Mouse (Mus musculus): ENCODE results near the gene Dmrt3.
A peak's percentile ranks its signal among the peaks of the same experiment; 100 is the strongest.

Dmrt3 gene

GRCm38 (mm10) chr19:25610015-25610410 is at the start of gene Dmrt3:
Gene Dmrt3 (plus strand): TSS chr19:25610301.
- DNase-seq: peak; percentile 14 to 26

DNA sequence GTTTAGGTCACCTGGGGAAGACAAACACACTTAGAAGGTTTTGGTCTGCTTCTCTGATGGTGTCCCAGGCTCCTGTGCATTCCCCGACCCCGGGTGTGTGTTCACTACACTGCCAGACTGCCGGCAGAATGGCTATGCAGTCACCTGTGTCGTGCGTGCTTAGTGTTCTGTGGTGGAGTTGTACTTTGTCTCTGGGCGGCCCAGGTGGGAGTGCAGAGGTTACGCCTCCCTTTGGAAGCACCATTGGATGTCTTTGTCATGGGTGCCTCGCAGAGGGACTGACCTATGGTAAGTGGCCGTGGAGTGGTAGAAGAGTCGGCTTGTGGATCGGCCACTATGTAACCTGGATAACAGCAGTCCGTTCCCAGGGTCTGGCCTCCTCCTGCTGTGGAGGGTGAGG is 45.7 kb upstream of the Dmrt3 start:
- no peak for DNase-seq

- DNase-seq: no peak
These were observed 40.3 kb upstream of the Dmrt3 start for GRCm38 (mm10) chr19:25569778-25570177.

DNA sequence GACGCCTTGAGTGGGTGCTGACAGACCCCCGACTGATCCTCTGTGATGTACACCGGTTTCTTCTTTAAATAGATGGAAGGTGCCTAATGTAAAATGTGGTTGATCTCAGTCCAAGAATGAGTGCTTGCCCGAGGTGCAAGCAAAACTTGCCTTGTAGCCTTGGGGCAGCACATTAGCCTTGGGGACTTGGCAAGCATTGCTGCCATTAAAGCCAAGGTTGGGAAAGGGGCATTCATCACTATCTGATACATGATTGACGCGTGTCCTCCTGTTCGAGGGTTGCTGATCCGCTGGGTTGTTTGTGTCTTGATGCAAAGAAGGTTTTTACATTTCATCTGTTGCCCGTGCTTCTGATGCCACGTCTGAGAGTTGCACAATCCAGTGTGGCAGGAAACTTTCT is 35.7 kb upstream of the Dmrt3 start:
- no peak for DNase-seq

DNA sequence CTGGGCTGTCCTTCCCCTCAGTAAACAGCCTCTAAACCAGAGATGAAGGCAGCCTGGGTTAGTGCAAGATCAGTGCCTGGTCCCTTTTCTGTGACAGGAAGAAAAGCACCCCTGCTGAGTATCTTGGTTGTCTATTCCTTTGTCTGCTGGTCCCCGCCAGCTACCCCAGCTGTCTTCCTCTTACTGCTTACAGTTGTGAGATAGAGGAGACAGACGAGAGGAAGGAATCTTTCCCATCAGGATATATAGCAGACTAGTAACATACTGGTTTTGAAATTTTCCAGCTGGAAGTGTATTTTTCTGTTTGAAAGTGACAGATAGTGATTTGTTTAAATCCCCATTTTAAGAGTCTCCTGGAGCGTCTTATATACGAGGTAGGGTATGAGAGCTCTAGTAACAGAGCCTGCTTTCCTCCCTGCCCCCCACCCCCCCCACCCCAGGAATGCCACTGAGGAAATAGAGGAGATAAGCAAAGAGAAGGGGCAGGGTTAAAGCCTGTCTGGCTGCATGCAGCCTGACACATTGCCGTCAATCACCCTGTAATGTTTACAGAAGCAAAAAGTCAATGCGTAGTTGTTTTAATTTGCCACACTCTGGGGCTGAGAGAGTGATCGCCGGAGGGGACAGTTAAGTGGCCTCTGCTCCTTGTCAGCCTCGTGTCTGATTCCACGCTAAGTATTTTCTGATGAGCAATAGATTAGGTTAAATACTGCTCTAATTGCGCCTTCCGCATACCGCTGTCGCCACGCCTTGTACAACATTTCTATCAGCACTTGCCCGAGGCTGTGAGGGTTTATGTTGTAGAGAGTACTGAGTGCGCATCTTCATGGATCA is 34.9 kb upstream of the Dmrt3 start:
- DNase-seq: no peak

- no peak for DNase-seq
These were observed 31.7 kb upstream of the Dmrt3 start for GRCm38 (mm10) chr19:25578358-25578757.

DNA sequence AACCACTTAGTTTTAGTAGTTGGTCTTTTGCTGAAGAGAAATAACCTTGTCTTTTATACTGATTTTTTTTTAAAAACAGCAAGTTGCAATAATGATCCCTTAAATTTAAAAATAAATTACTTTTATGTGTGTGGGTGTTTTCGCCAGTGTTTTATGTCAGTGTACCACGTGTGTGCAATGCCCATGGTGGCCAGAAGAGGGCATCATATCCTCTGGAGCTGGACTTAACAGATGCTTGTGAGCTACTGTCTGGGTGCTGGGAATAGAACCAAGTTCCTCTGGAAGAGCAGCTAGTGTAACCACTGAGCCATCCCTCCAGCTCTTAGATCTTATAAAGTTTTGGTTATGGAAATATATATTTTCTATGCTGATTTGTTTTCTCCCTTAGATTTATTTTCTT is 30.7 kb upstream of the Dmrt3 start:
- no peak for DNase-seq

GRCm38 (mm10) chr19:25597717-25598232 is 12.3 kb upstream of the Dmrt3 start:
- no peak for DNase-seq

DNA sequence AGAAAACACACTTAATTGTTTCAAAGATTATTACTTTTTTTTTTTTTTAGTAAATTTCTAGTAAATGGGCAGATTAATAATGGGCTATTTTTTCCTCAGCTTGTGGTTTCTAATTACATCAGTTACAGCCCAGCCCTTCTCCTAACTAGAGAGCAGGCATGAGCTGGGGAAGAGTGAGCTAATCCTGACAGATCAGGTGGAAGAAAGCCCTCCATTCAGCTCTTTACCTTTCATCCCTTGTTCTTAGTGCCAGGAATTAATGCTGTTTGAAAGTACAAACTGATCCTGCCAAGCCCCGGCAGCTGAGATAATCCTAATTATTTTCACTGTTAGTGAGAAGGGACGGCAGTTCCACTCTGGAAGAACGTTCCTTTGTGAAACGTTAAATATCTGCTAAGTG is 11.5 kb upstream of the Dmrt3 start:
- DNase-seq: no peak

GRCm38 (mm10) chr19:25601966-25602365 is 8.1 kb upstream of the Dmrt3 start:
- no peak for DNase-seq

DNA sequence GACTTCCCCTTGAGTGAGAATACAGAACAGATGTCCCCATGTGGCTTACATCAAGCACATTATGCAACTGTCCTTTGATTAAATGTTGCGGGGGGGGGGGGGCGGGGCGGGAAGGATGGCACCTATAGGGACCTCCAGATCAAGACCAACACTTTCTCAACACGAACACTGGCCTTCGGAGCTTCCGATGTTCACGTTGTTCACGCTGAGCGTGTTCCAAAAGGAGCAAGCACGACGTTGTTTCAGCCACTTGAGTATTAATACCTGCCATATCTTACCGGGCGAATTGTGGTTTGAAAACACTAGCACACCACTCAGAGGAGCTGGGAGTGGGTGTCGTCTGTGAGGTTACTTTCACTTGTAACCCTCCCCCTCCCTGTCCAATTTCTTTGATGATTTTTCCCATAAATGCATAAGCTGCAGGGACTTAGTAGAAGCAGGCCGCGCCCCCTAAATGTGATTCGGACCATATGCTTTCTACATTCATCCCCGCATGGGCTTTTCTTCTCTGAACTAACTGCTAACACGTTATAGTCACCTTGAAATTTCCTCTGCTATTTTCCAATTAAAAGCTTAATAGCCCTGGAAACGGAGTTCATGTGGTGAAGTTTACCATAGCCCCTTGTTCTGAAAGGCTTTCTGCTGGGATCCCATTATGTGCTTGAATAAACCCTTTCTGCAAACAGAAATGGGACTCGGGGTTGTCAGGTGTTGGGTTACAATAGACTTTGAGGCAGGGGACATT is 2.5 kb upstream of the Dmrt3 start:
- no peak for DNase-seq

DNA sequence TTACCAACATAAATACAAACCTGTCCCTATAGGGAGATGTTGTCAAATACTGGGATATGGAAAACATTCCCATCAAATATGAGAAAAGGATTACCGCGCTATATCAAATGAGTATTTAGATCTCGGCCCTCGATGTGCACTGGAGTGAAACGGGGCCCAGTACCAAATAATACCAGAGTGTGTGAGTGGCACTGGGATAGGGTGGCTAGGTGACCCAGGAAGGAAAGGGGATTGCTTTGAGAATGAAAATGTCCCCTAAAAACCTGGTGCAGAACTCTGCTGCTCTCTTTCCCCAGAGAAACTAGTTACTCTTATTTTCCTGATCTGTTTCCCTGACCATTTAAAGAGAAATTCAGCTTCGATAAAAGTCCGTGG is 1.9 kb upstream of the Dmrt3 start:
- no peak for DNase-seq

- DNase-seq: peak in 1 of 2 experiments; percentile 31
These were observed 895 bp upstream of the Dmrt3 start for GRCm38 (mm10) chr19:25608961-25609850.

DNA sequence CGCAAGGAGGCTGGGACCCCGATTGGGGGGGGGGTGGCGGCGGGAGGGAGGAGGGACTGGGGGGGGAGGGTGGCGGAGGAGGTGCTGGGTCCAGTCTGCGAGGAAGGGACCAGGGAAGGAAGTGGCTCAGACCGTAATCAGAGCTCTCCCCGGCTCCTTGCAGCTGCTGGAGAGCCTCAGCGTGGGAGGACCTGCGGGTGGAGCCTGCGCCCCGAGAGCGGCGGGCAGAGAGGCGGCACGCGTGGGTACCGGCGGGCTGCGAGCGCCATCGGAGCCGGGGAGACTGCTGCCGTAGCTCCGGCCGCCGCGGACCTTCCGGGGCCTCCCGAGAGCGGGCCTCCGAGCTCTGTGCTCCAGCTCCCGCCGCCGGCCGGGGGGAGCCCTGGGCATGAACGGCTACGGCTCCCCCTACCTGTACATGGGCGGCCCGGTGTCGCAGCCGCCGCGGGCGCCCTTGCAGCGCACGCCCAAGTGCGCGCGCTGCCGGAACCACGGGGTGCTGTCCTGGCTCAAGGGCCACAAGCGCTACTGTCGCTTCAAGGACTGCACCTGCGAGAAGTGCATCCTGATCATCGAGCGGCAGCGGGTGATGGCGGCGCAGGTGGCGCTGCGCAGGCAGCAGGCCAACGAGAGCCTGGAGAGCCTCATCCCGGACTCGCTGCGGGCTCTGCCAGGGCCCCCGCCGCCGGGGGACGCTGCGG is 460 bp downstream of the Dmrt3 start:
- DNase-seq: peak; percentile 45 to 50

GRCm38 (mm10) chr19:25611116-25611515 is 1.0 kb downstream of the Dmrt3 start:
- peak in 1 of 2 experiments; percentile 9 for DNase-seq

DNA sequence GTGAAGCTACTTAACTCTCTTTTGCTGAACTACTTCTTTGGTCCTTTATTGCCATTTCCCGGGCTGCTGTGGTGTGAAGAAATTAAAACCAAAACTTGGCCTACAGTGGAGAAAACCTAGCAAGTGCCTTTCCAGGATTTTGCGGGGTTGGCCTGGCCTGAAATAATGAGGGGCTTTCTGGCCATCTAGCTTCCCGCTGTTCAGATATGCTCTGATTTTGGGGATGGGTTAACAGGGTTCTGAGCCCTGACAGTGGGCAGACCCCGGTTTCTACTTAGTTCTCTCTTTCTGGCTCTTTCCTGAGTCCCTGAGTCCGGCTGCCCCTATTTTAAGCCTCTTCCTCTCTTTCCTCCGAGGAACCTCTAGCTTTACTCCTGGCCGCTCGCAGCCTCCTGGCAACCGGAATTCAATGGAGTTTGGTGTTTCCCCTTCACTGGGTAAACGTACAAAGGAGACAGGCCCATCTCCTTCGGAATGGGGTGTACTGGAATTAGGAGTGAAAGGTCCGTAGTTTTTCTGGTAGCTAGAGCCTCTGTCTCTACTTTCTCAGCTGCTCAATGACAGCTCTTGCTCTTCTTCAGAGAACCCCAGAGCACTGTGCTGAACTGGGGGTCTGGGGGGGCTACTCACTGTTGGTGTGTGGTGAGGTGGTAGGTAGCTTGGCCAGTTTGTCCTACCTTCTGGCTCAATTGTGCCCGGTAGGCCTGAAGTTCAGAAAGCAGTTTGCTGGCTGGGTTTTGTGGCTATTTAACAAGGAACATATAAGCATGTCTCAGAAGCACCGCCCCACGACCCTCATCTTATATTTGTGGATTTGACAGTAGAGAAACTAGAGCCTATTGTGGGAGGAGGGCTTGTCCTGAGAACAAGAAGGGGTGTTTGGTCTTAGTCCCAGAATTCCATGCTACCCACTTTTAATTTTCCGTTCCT is 2.0 kb downstream of the Dmrt3 start:
- DNase-seq: no peak

DNA sequence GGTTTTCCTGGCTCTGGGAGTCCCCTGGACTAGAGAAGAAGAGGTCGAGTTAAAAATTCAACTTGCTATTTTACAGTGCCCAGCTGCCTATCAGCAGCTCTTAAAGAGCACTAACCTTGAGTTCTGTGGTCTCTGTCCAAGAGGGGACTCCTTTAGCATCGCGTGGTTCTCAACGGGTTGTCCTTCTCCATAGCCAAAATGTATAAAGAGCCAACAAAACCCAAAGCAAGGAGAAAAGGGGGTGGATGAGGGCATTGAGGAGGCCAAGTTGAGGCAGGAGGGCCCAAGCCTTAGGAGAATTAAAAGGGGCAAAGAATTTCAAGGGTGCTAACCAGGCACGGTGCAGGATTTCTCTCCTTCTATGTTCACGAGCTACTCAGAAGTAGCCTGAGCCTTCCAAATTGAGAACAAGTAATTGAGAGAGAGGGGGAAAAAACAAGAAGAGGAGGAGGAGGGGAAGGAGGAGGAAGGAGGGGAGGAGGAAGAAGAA is 2.8 kb downstream of the Dmrt3 start:
- no peak for DNase-seq

DNA sequence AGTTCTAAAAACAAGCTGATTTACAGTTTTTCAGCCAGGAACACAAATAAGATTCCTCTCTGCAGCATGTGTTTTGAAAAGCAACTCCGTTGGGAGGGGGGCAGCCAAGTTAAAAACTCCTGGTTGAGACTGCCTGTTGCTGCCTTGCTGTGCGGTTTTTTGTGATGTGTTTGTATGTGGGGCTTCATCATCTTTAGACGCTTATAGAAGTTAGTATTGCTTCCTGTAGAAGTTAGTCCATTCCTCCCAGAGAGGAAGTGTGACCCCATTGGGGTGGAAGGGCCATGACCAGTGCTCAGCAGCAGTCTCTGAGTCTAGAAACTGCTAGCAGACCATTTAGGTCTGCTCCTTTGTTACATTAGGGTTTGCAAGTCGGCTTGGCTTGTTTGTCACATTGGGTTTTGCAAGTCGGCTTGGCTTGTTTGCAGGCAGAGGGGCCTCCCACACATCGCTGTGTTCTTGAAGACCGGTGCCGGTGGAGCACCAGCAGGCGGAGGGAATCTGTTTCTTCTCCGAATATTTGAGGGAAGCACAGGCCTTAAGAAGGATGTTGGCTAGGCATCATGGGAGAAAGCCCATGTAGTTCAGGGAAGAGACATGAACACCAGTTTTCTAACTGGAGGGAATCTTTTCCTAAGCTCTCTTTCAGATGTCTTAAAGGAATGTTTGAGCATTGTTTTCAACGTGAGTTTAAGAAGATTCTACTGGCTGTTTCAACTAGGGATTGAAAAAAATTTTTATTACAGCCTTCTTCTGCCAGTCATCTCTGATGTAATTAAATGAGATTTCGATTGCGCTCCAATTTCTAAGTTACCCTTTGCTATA is 3.6 kb downstream of the Dmrt3 start:
- DNase-seq: no peak

GRCm38 (mm10) chr19:25615889-25616288 is 5.8 kb downstream of the Dmrt3 start:
- DNase-seq: no peak

Measured in cerebellum, postnatal 25 days (tissue).